Mouse (Mus musculus) embryonic stem cell, embryonic (primary cell): ENCODE results near the gene Rtl8a.
"Not testable (repeated sequence)": the region's sequence is repeated elsewhere in the genome, so short reads cannot be mapped to it uniquely, and the experiment has no call there.

ENCODE experiments used
- CTCF ChIA-PET, 4 experiments: fragments of 300-600 bp in 2 of 4; fragments of 350-600 bp in 2 of 4; sonication (Branson Sonifier 250); formaldehyde crosslinking; loops; one replicate each; lab custom pipeline; 2022; ENCODE audit warnings: inconsistent platforms in 2 of 4; lab: Charles Lee
- POLR2A ChIA-PET, 4 experiments: fragments of 300-600 bp in 2 of 4; fragments of 350-600 bp in 2 of 4; sonication (Branson Sonifier 250); formaldehyde crosslinking; loops; one replicate each; lab custom pipeline; 2022; ENCODE audit warnings: antibody characterized with exemption in 4 of 4, inconsistent platforms in 1 of 4; lab: Charles Lee

Rtl8a gene

GRCm38 (mm10) chrX:53606176-53606575, 37.3 kb downstream of the Rtl8a start:
- POLR2A ChIA-PET, CTCF ChIA-PET: not testable (repeated sequence)

- CTCF ChIA-PET, POLR2A ChIA-PET: not testable (repeated sequence)
Observed at GRCm38 (mm10) chrX:53599993-53600392, 43.5 kb downstream of the Rtl8a start.
